Mouse (Mus musculus) hindbrain, embryonic 16.5 days (tissue): Measurements from ENCODE around the gene Pmp22. TPM values are rescaled to one million over a fixed set of nuclear protein-coding genes. Genes with fewer than 3 reads are reported as not detected.

Experiments
- ATAC-seq: fragments of 200-750 bp; cut with Nextera tagmentation; 2 replicates; pipeline ENCODE4 v1.8.0; 2017; ENCODE audit warnings: moderate TSS enrichment, moderate library complexity
- H3K27ac ChIP-seq: fragments of 300-500 bp; sonication (generic); 2 replicates; pipeline ENCODE4 v1.5.1; 2014; ENCODE audit warnings: low read depth, mild to moderate bottlenecking, control low read depth, low read length, moderate library complexity
- H3K27me3 ChIP-seq: fragments of 300-500 bp; sonication (generic); replicated peaks from 2 replicates; pipeline ENCODE4 v1.6.1; 2014; ENCODE audit warnings: low read length; ENCODE audit not compliant: control insufficient read depth, insufficient read depth
- H3K36me3 ChIP-seq: fragments of 300-500 bp; sonication (generic); 2 replicates; pipeline ENCODE4 v1.6.1; 2014; ENCODE audit warnings: mild to moderate bottlenecking, low read length, moderate library complexity, mixed read lengths; ENCODE audit not compliant: control insufficient read depth, insufficient read depth
- H3K4me1 ChIP-seq: fragments of 300-500 bp; sonication (generic); 2 replicates; pipeline ENCODE4 v1.6.1; 2014; ENCODE audit warnings: low read depth, low read length; ENCODE audit not compliant: control insufficient read depth, insufficient read depth
- H3K4me2 ChIP-seq: fragments of 300-500 bp; sonication (generic); 2 replicates; pipeline ENCODE4 v1.6.1; 2014; ENCODE audit warnings: mild to moderate bottlenecking, low read length, control low read depth, moderate library complexity
- H3K4me3 ChIP-seq: fragments of 300-500 bp; sonication (generic); 2 replicates; pipeline ENCODE4 v1.5.1; 2014; ENCODE audit warnings: mild to moderate bottlenecking, low read length, control low read depth, moderate library complexity
- H3K9ac ChIP-seq: fragments of 300-500 bp; sonication (generic); 2 replicates; pipeline ENCODE4 v1.6.1; 2014; ENCODE audit warnings: low read depth, mild to moderate bottlenecking, control low read depth, low read length, moderate library complexity
- H3K9me3 ChIP-seq: fragments of 300-500 bp; sonication (generic); 2 replicates; pipeline ENCODE4 v1.6.1; 2014; ENCODE audit warnings: mild to moderate bottlenecking, low read length, moderate library complexity; ENCODE audit not compliant: control insufficient read depth
- WGBS: fragments of 180-500 bp; shearing (Covaris S2); extraction: QIAGEN DNeasy Blood & Tissue Kit; methylation state at CpG from one replicate; pipeline ENCODE4 v1.1.7; 2014; 5-methylcytosine and 5-hydroxymethylcytosine counted together
- polyA plus RNA-seq: library from polyadenylated mRNA; unstranded; fragments of >200 nt; fragmentation: Nextera tagmentation; extraction: Ambion mirVana; gene quantifications from 2 replicates; pipeline ENCODE4 v1.2.1, GENCODE M21; 2015

The Pmp22 gene
- polyA plus RNA-seq, 1 experiment from 2014 or later = 44.2 TPM

GRCm38 (mm10) chr11:63103256-63103655 lies 25.5 kb upstream of the Pmp22 start:
- no peak overlapping the region for H3K4me2 ChIP-seq
- H3K4me1 ChIP-seq = no peaks in the 10 kb centered on the region
- H3K9ac ChIP-seq = no peak overlapping the region
- ATAC-seq = no peak
- no peaks in the 10 kb centered on the region for H3K27me3 ChIP-seq
- no peaks in the 10 kb centered on the region for H3K9me3 ChIP-seq
- H3K36me3 ChIP-seq = no peaks in the 10 kb centered on the region
- no peak overlapping the region for H3K27ac ChIP-seq
- H3K4me3 ChIP-seq = no peak overlapping the region
- WGBS = 79% methylated on average over 7 of the region's 7 CpGs

- Histone ChIP-seq H3K9ac (no peak overlapping the region), H3K9me3 (no peaks in the 10 kb centered on the region), H3K27ac (no peak overlapping the region), H3K4me2 (no peak overlapping the region), H3K36me3 (no peaks in the 10 kb centered on the region), H3K27me3 (no peaks in the 10 kb centered on the region), H3K4me1 (no peaks in the 10 kb centered on the region), H3K4me3 (no peak overlapping the region)
- ATAC-seq = no peak
- WGBS = 93% methylated on average over 2 of the region's 2 CpGs
Observed at GRCm38 (mm10) chr11:63104026-63104425, 24.8 kb upstream of the Pmp22 start.

- no peak for ATAC-seq
- Histone ChIP-seq H3K4me2 (no peak overlapping the region), H3K36me3 (no peaks in the 10 kb centered on the region), H3K9me3 (no peaks in the 10 kb centered on the region), H3K9ac (no peak overlapping the region), H3K27me3 (no peaks in the 10 kb centered on the region), H3K4me1 (no peaks in the 10 kb centered on the region), H3K4me3 (no peak overlapping the region), H3K27ac (no peak overlapping the region)
- 39% methylated on average over 1 of the region's 1 CpGs for WGBS
Observed at GRCm38 (mm10) chr11:63109230-63109775, 19.5 kb upstream of the Pmp22 start.

- no peak overlapping the region for H3K4me2 ChIP-seq
- no peak overlapping the region for H3K9ac ChIP-seq
- no peaks in the 10 kb centered on the region for H3K4me1 ChIP-seq
- no peak for ATAC-seq
- H3K36me3 ChIP-seq = no peaks in the 10 kb centered on the region
- no peak overlapping the region for H3K4me3 ChIP-seq
- 91% methylated on average over 3 of the region's 3 CpGs for WGBS
- H3K27me3 ChIP-seq = no peaks in the 10 kb centered on the region
- no peak overlapping the region for H3K27ac ChIP-seq
- H3K9me3 ChIP-seq = no peaks in the 10 kb centered on the region
Observed at GRCm38 (mm10) chr11:63110329-63110728, 18.5 kb upstream of the Pmp22 start.

DNA sequence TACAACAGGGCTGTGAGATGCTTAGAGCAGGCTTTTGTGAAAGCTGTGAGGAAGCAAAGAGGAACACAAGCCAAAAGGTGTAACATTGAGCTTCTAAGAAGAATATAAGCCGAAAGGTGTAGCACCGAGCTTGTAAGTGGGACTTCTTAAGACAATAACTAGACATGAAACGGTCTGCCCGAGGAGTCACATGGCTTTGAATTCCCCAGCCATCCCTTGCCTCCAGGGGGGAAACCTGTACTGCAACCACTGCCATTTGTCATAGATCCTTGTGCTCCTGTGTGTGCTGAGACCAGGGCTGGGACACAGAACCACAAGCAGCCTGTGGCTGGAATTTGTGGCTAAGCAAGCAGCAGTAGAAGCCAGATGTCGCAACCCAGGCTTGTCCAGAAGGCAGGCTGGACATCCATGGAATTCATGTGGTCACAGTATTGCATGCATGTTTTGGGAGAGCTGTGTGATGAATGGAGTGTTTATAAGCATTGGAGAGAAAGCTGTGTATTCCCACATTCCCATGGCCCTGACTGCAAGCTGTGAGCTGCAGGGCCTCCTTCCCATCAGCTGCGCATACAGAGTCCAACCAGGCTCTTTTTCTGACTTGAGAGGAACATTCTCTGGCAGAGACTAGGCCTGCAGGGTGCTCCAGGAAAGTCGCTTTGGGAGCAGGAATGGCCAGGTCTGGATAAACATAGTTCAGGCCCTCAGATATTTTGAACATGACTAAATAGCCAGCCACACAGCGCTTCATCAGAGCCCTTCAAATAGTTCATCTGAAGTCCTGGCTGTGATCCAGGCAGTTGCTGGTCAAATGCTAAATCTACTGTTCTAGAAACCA lies 13.8 kb upstream of the Pmp22 start:
- no peaks in the 10 kb centered on the region for H3K9me3 ChIP-seq
- no peaks in the 10 kb centered on the region for H3K36me3 ChIP-seq
- WGBS = 83% methylated on average over 8 of the region's 8 CpGs
- no peak overlapping the region for H3K27ac ChIP-seq
- no peaks in the 10 kb centered on the region for H3K4me1 ChIP-seq
- H3K27me3 ChIP-seq = no peaks in the 10 kb centered on the region; the same call in 1 of the 2 replicates
- H3K4me3 ChIP-seq = no peak overlapping the region
- H3K4me2 ChIP-seq = no peak overlapping the region
- ATAC-seq = no peak
- H3K9ac ChIP-seq = no peak overlapping the region

- ATAC-seq = no peak
- no peak overlapping the region for H3K4me3 ChIP-seq
- H3K27ac ChIP-seq = no peak overlapping the region
- WGBS = 95% methylated on average over 5 of the region's 5 CpGs
- H3K4me2 ChIP-seq = no peak overlapping the region
- H3K36me3 ChIP-seq = no peaks in the 10 kb centered on the region
- H3K27me3 ChIP-seq = no peaks in the 10 kb centered on the region; the same call in 1 of the 2 replicates
- H3K9me3 ChIP-seq = no peaks in the 10 kb centered on the region
- H3K4me1 ChIP-seq = no peaks in the 10 kb centered on the region
- no peak overlapping the region for H3K9ac ChIP-seq
Observed at GRCm38 (mm10) chr11:63116652-63117051, 12.1 kb upstream of the Pmp22 start.

DNA sequence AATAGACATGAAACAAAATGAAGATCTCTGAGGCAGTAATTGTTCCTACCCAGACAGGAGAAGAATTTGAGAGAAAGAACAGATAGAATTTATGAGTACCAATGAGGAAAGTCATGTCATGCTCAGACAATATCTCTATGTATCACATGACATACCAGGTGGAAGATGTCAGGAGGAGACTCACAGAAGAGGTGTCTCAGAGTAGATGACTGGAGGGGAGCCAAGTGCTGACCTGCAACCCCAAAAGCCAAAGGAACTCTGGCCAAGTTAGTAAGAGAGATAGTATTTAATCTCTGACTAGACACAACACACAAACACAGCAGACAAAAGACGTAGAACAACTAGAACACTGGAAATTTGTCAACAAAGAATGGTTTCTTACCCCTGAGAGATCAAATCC lies 11.5 kb upstream of the Pmp22 start:
- Histone ChIP-seq H3K27ac (no peak overlapping the region), H3K9me3 (no peaks in the 10 kb centered on the region), H3K4me2 (no peak overlapping the region), H3K27me3 (no peaks in the 10 kb centered on the region; the same call in 1 of the 2 replicates), H3K36me3 (no peaks in the 10 kb centered on the region), H3K4me3 (no peak overlapping the region), H3K9ac (no peak overlapping the region), H3K4me1 (no peaks in the 10 kb centered on the region)
- 83% methylated on average over 1 of the region's 1 CpGs for WGBS
- ATAC-seq = no peak

- no peaks in the 10 kb centered on the region; the same call in 1 of the 2 replicates for H3K27me3 ChIP-seq
- H3K9ac ChIP-seq = no peak overlapping the region
- H3K4me1 ChIP-seq = no peaks in the 10 kb centered on the region
- no peaks in the 10 kb centered on the region for H3K36me3 ChIP-seq
- H3K4me2 ChIP-seq = no peak overlapping the region
- 87% methylated on average over 7 of the region's 7 CpGs for WGBS
- no peaks in the 10 kb centered on the region for H3K9me3 ChIP-seq
- no peak for ATAC-seq
- H3K27ac ChIP-seq = no peak overlapping the region
- no peak overlapping the region for H3K4me3 ChIP-seq
Observed at GRCm38 (mm10) chr11:63119791-63120190, 9.0 kb upstream of the Pmp22 start.

DNA sequence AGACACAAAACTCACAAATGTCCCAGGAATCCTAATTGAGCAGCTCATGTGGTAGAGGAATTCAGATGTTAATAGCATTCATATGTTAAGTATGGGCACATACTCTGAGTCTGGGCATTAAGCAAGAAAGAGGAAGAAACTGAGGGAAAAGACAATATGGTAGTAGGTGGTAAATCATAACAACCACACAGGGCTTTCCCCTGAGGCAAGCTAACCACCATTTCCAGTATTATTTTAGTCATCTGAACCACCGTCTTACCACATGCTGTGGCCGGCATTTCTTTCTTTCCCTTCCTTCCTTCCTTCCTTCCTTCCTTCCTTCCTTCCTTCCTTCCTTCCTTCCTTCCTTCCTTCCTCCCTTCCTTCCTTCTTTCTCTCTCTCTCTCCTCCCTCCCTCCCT lies 6.5 kb upstream of the Pmp22 start:
- H3K4me1 ChIP-seq = no peaks in the 10 kb centered on the region
- no peak for ATAC-seq
- no peaks in the 10 kb centered on the region for H3K9me3 ChIP-seq
- H3K4me2 ChIP-seq = no peak overlapping the region
- WGBS = 81% methylated on average over 2 of the region's 2 CpGs
- no peak overlapping the region for H3K9ac ChIP-seq
- no peak overlapping the region for H3K4me3 ChIP-seq
- no peak overlapping the region for H3K27ac ChIP-seq
- H3K36me3 ChIP-seq = no peaks in the 10 kb centered on the region
- H3K27me3 ChIP-seq = no peaks in the 10 kb centered on the region; the same call in 1 of the 2 replicates
